Mouse (Mus musculus): ENCODE measurements around the gene Zfp511.

The Zfp511 gene

GRCm38 (mm10) chr7:140036281-140037170 lies at the start of gene Zfp511, which contains the start of gene Tubgcp2:
Gene Zfp511 (plus strand): TSS chr7:140036391.
Gene Tubgcp2 (minus strand): TSS chr7:140036669.
- DNase-seq (ENCODE audit: low read depth, low spot score) = peak; percentile 88

DNA sequence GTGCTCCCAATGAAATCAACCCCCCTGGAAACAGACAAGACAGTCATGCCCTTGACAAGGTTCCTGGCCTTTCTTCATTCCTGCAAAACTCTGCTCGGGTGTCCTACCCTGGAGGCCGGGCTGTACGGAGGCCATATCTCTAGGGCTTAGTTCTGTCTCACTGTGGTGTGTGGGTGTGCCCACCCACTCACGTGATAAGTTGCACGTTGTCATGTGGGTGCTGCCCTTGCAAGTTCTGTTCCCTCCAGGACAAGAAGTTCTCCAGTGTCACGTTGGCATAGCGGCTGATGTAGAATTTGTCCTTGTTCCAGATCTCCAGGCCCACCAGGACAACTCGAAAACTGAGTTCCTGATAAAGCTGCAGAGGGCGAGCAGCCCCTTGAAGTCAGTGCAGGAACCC lies 47.9 kb upstream of the Zfp511 start:
- no peak for DNase-seq (ENCODE audit: low read depth, low spot score)

DNA sequence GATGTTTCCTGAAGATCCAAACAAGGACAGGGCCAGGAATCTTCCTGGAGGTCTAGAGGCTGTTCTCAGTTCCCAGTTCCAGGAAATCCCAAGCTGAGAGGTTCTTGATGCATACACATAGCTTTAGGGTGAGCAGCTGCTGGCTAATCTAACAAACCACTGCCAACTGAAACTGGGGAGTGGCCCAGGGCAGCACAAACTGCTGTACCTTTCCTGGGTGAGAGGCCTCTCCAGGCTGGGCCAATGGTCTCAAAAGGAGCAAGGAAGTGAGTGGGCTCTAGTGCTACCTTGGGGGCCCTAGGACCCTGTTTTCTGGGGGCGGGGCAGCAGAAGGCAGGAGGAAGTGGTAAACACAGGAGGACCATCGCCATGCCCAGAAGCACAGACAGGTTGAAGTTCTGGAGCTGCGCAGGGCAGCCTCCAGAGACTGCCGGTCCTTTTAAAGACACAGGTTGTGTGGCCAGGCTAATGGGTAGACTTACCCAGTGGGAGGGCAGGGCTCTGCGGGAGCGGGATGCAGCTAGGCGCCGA lies 45.3 kb upstream of the Zfp511 start:
- no peak for DNase-seq (ENCODE audit: low read depth, low spot score)

- DNase-seq (ENCODE audit: low read depth, low spot score) = peak; percentile 70
These were observed 43.8 kb upstream of the Zfp511 start, which contains the start of gene Adam8 for GRCm38 (mm10) chr7:139992406-139992805. Gene Adam8 (minus strand): TSS chr7:139992562.

DNA sequence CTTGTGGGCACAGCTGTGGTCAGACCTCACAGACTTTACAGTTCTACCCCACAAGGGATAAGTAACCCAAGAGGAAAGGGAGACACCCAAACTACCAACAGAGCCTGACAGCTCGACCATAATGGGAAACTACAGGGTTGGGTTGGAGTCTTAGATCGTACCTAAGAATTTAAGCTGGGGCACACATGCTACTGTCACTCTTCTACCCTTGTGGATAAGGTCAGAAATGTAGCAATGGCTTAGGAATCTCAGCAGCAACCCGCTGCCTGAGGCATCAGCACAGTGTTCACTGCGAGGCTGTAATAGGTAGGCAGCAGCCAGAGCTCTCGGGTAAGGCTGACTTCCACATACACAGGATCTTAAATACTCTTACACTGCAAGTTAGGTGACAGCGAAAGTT lies 42.7 kb upstream of the Zfp511 start:
- DNase-seq (ENCODE audit: low read depth, low spot score) = no peak

DNA sequence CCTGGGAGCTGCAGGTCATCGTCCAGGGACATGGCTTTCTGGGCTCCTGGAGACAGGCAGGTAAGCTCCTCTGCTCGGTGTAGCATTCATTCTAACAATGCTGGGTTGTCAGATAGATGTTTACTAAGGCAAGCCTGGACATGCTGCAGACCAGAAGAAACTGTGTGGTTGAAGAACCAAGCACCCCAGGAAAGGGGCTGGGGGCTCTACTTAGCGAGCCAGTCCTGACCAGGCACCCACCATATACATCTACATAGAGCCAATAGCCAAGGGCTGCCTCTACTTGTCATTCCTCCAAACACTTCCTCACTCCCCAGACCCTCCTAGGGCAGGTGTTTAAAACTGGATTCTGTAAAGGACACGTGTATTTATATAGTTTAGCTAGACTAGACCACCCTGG lies 42.0 kb upstream of the Zfp511 start:
- no peak for DNase-seq (ENCODE audit: low read depth, low spot score)

DNA sequence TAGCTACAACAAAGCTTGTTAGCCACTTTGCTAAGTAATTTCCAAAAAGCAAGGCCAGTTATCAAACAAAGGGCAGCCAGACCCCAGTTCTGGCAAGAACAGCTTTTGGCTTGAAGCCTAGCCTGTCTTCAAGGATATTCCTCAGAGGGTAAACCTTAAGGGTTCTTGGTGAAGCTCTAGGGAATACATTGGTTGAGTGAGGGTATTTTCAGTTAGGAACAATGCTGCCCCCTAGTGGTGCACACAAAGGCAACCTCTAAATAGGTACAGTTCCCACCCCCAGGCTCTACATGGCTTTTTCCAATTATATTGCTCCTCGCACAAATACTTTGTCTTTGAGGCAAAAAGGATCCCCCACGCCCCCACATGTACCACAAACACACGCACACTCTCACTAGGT lies 41.5 kb upstream of the Zfp511 start:
- DNase-seq (ENCODE audit: low read depth, low spot score) = peak; percentile 76

DNA sequence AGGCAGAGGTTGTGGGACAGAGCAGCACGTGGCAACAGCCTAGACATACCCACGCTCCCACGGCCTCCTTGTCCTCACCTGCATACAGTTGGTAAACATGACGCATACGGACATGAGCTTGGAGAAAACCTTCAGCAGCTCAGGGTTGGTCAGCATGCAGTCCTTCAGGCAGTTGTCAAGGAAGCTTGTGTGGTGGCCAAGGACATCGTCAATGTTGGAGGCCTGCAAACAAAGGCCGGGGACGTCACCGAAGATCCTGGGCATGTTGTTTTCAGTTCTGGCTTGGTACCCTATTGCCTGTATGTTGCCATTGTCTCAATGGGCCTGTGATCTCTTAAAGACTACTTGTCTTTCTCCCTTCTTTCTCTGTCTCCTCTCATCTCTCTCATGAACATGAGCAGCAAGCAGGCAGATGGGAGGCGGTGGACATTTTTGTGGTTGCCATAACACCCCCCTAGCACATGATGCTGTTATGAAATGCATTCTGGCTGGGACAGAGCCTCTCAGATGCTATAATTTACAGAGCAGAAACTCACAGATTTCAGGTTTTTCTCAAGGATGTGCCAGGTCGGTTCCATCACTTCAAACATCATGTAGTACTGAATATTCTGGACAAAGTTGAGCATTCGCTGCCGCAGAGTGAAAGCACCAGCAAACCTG lies 37.4 kb upstream of the Zfp511 start:
- DNase-seq (ENCODE audit: low read depth, low spot score) = no peak

GRCm38 (mm10) chr7:140001086-140001740 lies 35.0 kb upstream of the Zfp511 start:
- DNase-seq (ENCODE audit: low read depth, low spot score) = no peak

DNA sequence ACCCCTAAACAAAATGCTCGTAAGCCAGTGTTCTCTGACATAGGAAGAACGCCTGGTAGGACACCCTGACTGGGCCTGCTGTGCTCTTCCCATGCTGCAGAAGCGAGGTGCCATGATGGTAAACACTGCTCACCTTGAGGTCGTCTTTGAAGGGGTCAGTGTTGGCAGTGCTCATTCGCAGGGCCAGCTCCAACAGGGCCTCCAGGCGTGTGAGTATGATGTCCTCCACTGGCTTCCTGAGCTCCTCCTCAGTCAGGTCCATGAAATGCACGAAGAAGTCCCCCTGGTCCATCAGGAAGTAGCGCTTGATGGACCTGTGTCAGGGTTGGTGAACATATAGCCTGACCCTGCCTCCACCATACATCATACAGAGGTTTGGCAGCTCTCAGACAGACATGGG lies 31.5 kb upstream of the Zfp511 start:
- DNase-seq (ENCODE audit: low read depth, low spot score) = no peak

GRCm38 (mm10) chr7:140006861-140007611 lies 29.2 kb upstream of the Zfp511 start:
- no peak for DNase-seq (ENCODE audit: low read depth, low spot score)

- DNase-seq (ENCODE audit: low read depth, low spot score) = no peak
These were observed 28.4 kb upstream of the Zfp511 start for GRCm38 (mm10) chr7:140007781-140008180.

- no peak for DNase-seq (ENCODE audit: low read depth, low spot score)
These were observed 24.9 kb upstream of the Zfp511 start for GRCm38 (mm10) chr7:140011336-140011735.

- DNase-seq (ENCODE audit: low read depth, low spot score) = no peak
These were observed 4.4 kb upstream of the Zfp511 start for GRCm38 (mm10) chr7:140031771-140032170.

- DNase-seq (ENCODE audit: low read depth, low spot score) = no peak
These were observed 3.8 kb upstream of the Zfp511 start for GRCm38 (mm10) chr7:140032366-140032765.

GRCm38 (mm10) chr7:140033386-140033785 lies 2.8 kb upstream of the Zfp511 start:
- DNase-seq (ENCODE audit: low read depth, low spot score) = no peak

DNA sequence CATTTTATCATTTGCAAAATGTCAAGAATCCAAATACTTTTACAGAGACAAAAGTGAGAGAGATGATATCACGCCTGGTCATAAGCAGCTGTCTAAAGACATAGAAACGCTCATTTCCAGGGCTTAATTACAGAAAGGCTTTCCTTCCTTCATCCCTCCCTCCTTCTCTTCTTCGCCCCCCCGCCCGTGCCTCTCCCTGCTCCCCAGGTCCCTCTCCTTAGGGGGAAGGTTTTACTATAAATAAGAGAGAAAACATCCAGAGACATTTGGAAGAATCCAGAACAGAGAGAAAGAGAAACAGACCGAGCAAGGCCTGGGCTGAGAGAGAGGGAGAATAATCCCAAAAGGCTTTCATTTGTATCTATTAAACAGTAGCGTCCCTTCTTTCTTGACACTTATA lies 735 bp upstream of the Zfp511 start:
- DNase-seq (ENCODE audit: low read depth, low spot score) = no peak

DNA sequence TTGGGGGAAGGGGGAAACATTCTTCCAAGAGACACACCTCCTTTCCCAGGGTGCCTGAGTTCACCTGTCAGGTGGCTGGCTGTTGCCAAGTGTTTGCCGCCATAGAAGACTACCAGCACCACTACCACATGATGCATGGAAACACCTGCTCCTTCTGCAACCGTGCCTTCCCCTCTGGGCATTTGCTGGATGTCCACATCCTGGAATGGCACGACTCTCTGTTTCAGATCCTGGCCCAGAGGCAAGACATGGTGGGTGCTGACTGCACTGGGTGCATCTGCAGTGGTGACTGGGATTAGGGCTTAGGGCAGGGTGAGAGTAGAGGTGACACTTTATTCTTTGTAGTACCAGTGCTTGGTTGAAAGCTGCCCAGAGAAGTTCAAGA lies 972 bp downstream of the Zfp511 start:
- DNase-seq (ENCODE audit: low read depth, low spot score) = no peak

GRCm38 (mm10) chr7:140042728-140043127 lies 6.5 kb downstream of the Zfp511 start:
- no peak for DNase-seq (ENCODE audit: low read depth, low spot score)

DNA sequence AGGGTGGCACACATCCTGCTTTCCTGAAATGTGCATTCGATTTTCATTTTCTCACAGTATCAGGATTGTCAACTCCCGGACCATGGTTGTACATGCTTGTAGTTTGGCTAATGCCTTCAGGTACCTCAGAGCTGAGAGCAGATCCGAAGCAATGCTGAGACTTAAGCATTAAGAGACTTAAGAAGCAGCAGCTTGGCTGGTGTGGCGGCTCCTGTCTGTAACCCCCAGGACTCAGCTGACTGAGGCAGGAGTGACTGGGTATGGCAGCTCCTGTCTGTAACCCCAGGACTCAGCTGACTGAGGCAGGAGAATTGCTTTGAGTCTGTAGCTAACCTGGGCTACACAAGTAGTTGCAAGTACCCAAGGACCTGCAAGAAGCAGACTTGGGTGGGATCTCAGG lies 9.4 kb downstream of the Zfp511 start:
- no peak for DNase-seq (ENCODE audit: low read depth, low spot score)

- no peak for DNase-seq (ENCODE audit: low read depth, low spot score)
These were observed 11.7 kb downstream of the Zfp511 start for GRCm38 (mm10) chr7:140047811-140048311.

Data from CD4-positive helper T cell, adult 2 months (primary cell).